Mouse (Mus musculus) myocyte (in vitro differentiated cells): Measurements from ENCODE around the gene Nfic. TPM values are rescaled to one million over a fixed set of nuclear protein-coding genes. Genes with fewer than 3 reads are reported as not detected.

ENCODE experiments used
- H3K27me3 ChIP-seq: one replicate; pipeline ENCODE4 v1.6.1; 2011; ENCODE audit not compliant: control insufficient read depth, insufficient read depth, insufficient read length
- H3K36me3 ChIP-seq: one replicate; pipeline ENCODE4 v1.6.1; 2011; ENCODE audit not compliant: control insufficient read depth, insufficient read depth
- H3K4me2 ChIP-seq: one replicate; pipeline ENCODE4 v1.6.1; 2011; ENCODE audit warnings: low read depth, control low read depth
- H3K4me3 ChIP-seq: one replicate; pipeline ENCODE4 v1.5.1; 2011; ENCODE audit warnings: mild to moderate bottlenecking, control low read depth, moderate library complexity
- H3K79me2 ChIP-seq: one replicate; pipeline ENCODE4 v1.6.1; 2011; ENCODE audit not compliant: control insufficient read depth, insufficient read depth
- H3ac ChIP-seq: one replicate; pipeline ENCODE4 v1.6.1; 2011; ENCODE audit not compliant: control insufficient read depth, insufficient read length
- CEBPB ChIP-seq: IDR thresholded peaks from 2 replicates; pipeline ENCODE4 v1.6.1; 2011; ENCODE audit warnings: mild to moderate bottlenecking, moderate library complexity; ENCODE audit not compliant: poor library complexity, insufficient read depth, severe bottlenecking
- E2F4 ChIP-seq: IDR thresholded peaks from one replicate; pipeline ENCODE4 v1.6.1; 2011; ENCODE audit warnings: mild to moderate bottlenecking, control low read depth, moderate library complexity; ENCODE audit not compliant: insufficient read depth
- MAX ChIP-seq: IDR thresholded peaks from one replicate; pipeline ENCODE4 v1.6.1; 2011; ENCODE audit warnings: low read depth, mild to moderate bottlenecking, control low read depth
- MYOD1 ChIP-seq, 3 experiments: IDR thresholded peaks; one replicate each; pipeline ENCODE4 v1.6.1; 2011; ENCODE audit warnings: control low read depth in 2 of 3, low read depth in 2 of 3, mild to moderate bottlenecking in 2 of 3, moderate library complexity in 1 of 3; ENCODE audit not compliant: insufficient read length in 2 of 3, control insufficient read depth in 1 of 3
- MYOG ChIP-seq, 3 experiments: IDR thresholded peaks; one replicate each; pipeline ENCODE4 v1.6.1; 2011; ENCODE audit warnings: control low read depth in 2 of 3, low read depth in 2 of 3, mild to moderate bottlenecking in 2 of 3; ENCODE audit not compliant: insufficient read length in 2 of 3, control insufficient read depth in 1 of 3, insufficient read depth in 1 of 3
- POLR2A ChIP-seq: IDR thresholded peaks from one replicate; pipeline ENCODE4 v1.6.1; 2011; ENCODE audit warnings: low read depth, mild to moderate bottlenecking, control low read depth, moderate library complexity; ENCODE audit not compliant: insufficient read length
- POLR2AphosphoS2 ChIP-seq: IDR thresholded peaks from one replicate; pipeline ENCODE4 v1.6.1; 2011; ENCODE audit warnings: low read depth, control low read depth; ENCODE audit not compliant: insufficient read length
- REST ChIP-seq: IDR thresholded peaks from one replicate; pipeline ENCODE4 v1.6.1; 2011; ENCODE audit warnings: mild to moderate bottlenecking, control low read depth, moderate library complexity; ENCODE audit not compliant: insufficient read depth, insufficient read length
- SRF ChIP-seq: IDR thresholded peaks from one replicate; pipeline ENCODE4 v1.6.1; 2011; ENCODE audit warnings: low read depth; ENCODE audit not compliant: control insufficient read depth, insufficient read length
- TCF12 ChIP-seq: IDR thresholded peaks from one replicate; pipeline ENCODE4 v1.6.1; 2011; ENCODE audit warnings: mild to moderate bottlenecking, control low read depth; ENCODE audit not compliant: poor library complexity, insufficient read depth, severe bottlenecking
- TCF3 ChIP-seq: IDR thresholded peaks from one replicate; pipeline ENCODE4 v1.6.1; 2011; ENCODE audit warnings: low read depth, control low read depth; ENCODE audit not compliant: insufficient read length
- USF1 ChIP-seq: IDR thresholded peaks from one replicate; pipeline ENCODE4 v1.6.1; 2011; ENCODE audit warnings: low read depth, mild to moderate bottlenecking, control low read depth, moderate library complexity
- polyA plus RNA-seq: library from polyadenylated mRNA; unstranded; fragments of >200 nt; fragmentation: generic; extraction: Trizol; gene quantifications from one replicate; pipeline ENCODE4 v1.2.1, GENCODE M21; 2012; ENCODE audit warnings: missing spikeins

The Nfic gene
- polyA plus RNA-seq, 1 experiment: 115 TPM

GRCm38 (mm10) chr10:81399798-81400308, 55.6 kb downstream of the Nfic start:
- Histone ChIP-seq H3ac (no peak overlapping the region), H3K4me2 (no peak overlapping the region), H3K79me2 (no peaks in the 10 kb centered on the region), H3K4me3 (no peak overlapping the region), H3K36me3 (peaks cover 30% of the 10 kb centered on the region), H3K27me3 (no peaks in the 10 kb centered on the region)
- TF ChIP-seq MAX (no peak), MYOD1 (IDR thresholded peaks at IDR 0.05; ENCODE audit: control insufficient read depth in 1 of 3, insufficient read length in 2 of 3, low read depth in 2 of 3) (no peak), REST (no peak), POLR2AphosphoS2 (no peak), CEBPB (no peak), MYOG (IDR thresholded peaks at IDR 0.05; ENCODE audit: control insufficient read depth in 1 of 3, insufficient read depth in 1 of 3, insufficient read length in 2 of 3, low read depth in 2 of 3) (no peak), E2F4 (no peak), SRF (no peak), POLR2A (no peak), USF1 (no peak), TCF12 (no peak), TCF3 (no peak)

GRCm38 (mm10) chr10:81399296-81399695, 56.1 kb downstream of the Nfic start:
- Histone ChIP-seq H3K4me3 (no peak overlapping the region), H3K36me3 (peaks cover 26% of the 10 kb centered on the region)

GRCm38 (mm10) chr10:81396749-81397148, 58.7 kb downstream of the Nfic start:
- Histone ChIP-seq H3K27me3 (no peaks in the 10 kb centered on the region), H3K79me2 (no peaks in the 10 kb centered on the region), H3K36me3 (peaks cover 18% of the 10 kb centered on the region), H3K4me3 (no peak overlapping the region), H3K4me2 (no peak overlapping the region), H3ac (no peak overlapping the region)
- no peak for TF ChIP-seq SRF
- peak; percentile 49 for TF ChIP-seq POLR2AphosphoS2
- TF ChIP-seq MYOG (IDR thresholded peaks at IDR 0.05; ENCODE audit: control insufficient read depth in 1 of 3, insufficient read depth in 1 of 3, insufficient read length in 2 of 3, low read depth in 2 of 3): no peak

More at GRCm38 (mm10) chr10:81399296-81399695, 56.1 kb downstream of the Nfic start:
- Histone ChIP-seq H3K4me2 (no peak overlapping the region), H3ac (no peak overlapping the region), H3K79me2 (no peaks in the 10 kb centered on the region), H3K27me3 (no peaks in the 10 kb centered on the region)
- TF ChIP-seq TCF3: no peak
- no peak for TF ChIP-seq USF1
- no peak for TF ChIP-seq POLR2AphosphoS2
- TF ChIP-seq SRF: no peak
- no peak for TF ChIP-seq E2F4
- TF ChIP-seq MAX: no peak
- no peak for TF ChIP-seq CEBPB
- no peak for TF ChIP-seq REST
- TF ChIP-seq MYOG (IDR thresholded peaks at IDR 0.05; ENCODE audit: control insufficient read depth in 1 of 3, insufficient read depth in 1 of 3, insufficient read length in 2 of 3, low read depth in 2 of 3): no peak
- TF ChIP-seq POLR2A: no peak
- no peak for TF ChIP-seq TCF12
- TF ChIP-seq MYOD1 (IDR thresholded peaks at IDR 0.05; ENCODE audit: control insufficient read depth in 1 of 3, insufficient read length in 2 of 3, low read depth in 2 of 3): no peak

DNA sequence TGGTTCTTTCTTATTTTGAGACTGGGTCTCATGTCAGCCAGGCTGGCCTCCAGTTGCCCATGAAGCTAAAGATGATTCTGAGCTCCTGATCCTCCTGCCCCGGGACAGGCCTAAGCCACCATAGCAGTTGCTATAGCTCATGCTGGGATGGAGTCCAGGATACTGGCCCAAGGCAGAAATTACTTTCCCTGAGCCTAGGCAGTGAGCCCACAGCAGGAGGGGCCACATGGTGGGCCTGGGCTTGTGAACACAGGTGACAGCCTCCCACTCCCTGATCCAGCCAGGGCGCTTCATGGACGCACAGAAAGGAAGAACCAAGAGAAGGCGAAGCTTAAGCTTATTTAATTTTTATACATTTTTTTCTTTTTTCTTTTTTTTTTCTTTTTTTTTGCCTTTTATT, 59.6 kb downstream of the Nfic start:
- Histone ChIP-seq H3ac (no peak overlapping the region), H3K79me2 (no peaks in the 10 kb centered on the region), H3K4me2 (no peak overlapping the region), H3K27me3 (no peaks in the 10 kb centered on the region), H3K36me3 (peaks cover 10% of the 10 kb centered on the region), H3K4me3 (no peak overlapping the region)
- TF ChIP-seq MYOD1 (IDR thresholded peaks at IDR 0.05; ENCODE audit: control insufficient read depth in 1 of 3, insufficient read length in 2 of 3, low read depth in 2 of 3) (no peak), SRF (no peak), USF1 (no peak), CEBPB (no peak), TCF3 (no peak), POLR2AphosphoS2 (no peak), TCF12 (no peak), POLR2A (no peak)

DNA sequence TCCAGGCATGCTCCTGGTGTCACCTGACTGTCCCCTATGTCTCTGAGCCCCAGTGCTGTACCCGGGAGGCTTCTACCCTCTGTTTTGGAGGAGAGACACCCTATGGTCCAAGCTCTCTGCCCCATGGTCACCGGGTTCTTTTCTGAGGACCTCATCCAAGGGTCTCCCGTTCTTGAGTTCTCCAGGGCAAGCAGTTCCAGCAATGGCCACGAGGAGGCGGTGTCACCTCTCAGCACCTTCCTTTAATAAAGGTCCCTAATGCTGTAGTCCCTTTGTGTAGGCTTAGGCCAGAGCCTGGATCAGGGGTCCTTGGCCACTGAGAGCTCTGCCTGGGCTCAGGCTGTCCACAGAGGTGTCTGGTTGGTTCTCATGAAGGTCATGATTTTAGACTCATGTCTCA, 60.3 kb downstream of the Nfic start:
- Histone ChIP-seq H3K79me2 (no peaks in the 10 kb centered on the region), H3K4me2 (no peak overlapping the region), H3ac (no peak overlapping the region), H3K4me3 (no peak overlapping the region), H3K27me3 (no peaks in the 10 kb centered on the region), H3K36me3 (peaks cover 7% of the 10 kb centered on the region)
- TF ChIP-seq POLR2AphosphoS2: no peak
- no peak for TF ChIP-seq CEBPB
- no peak for TF ChIP-seq MAX
- TF ChIP-seq SRF: no peak
- TF ChIP-seq TCF12: no peak
- no peak for TF ChIP-seq E2F4
- TF ChIP-seq USF1: no peak
- no peak for TF ChIP-seq REST
- TF ChIP-seq POLR2A: no peak
- no peak for TF ChIP-seq MYOD1 (IDR thresholded peaks at IDR 0.05; ENCODE audit: control insufficient read depth in 1 of 3, insufficient read length in 2 of 3, low read depth in 2 of 3)
- TF ChIP-seq MYOG (IDR thresholded peaks at IDR 0.05; ENCODE audit: control insufficient read depth in 1 of 3, insufficient read depth in 1 of 3, insufficient read length in 2 of 3, low read depth in 2 of 3): no peak
